Mouse (Mus musculus) liver, postnatal 0 days (tissue): ENCODE results near the gene Fgl2.

ENCODE experiments used
- CTCF ChIP-seq: sonication (generic); IDR thresholded peaks from 2 replicates; pipeline ENCODE4 v1.5.1; 2016; ENCODE audit warnings: antibody characterized with exemption, low read depth
- EP300 ChIP-seq: IDR thresholded peaks from 2 replicates; pipeline ENCODE4 v1.6.1; 2016; ENCODE audit warnings: antibody characterized with exemption, low read depth, mild to moderate bottlenecking

DNA sequence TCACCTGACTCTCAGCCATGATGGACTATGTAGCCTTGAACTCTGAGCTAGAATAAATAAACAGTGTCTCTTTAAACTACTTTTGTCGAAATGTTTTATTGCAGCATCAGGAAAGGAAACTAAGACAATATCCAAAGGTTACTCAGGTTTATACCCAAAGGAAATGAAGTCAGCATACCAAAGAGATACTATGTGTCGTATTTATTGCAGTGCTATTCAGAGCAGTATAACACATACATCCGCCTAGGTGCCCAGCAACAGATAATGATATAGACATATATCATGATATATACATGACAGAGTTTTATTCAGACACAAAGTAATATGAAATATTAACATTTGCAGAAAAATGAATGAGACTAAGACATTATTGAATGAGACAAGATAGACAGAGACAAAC is 9.1 kb upstream of the Fgl2 start:
- no peak for TF ChIP-seq EP300
- TF ChIP-seq CTCF = no peak
